Mouse (Mus musculus): ENCODE measurements around the gene Ccdc88c. TPM values are rescaled to one million over a fixed set of nuclear protein-coding genes. Genes with fewer than 3 reads are reported as not detected.
A peak's percentile ranks its signal among the peaks of the same experiment; 100 is the strongest.

Gene Ccdc88c
- polyA plus RNA-seq, 2 experiments: 5.3 to 9.2 TPM

GRCm38 (mm10) chr12:100924646-100925339 lies 104.1 kb downstream of the Ccdc88c start:
- DNase-seq (ENCODE audit: low read depth in 3 of 3, low spot score in 3 of 3) (peak in 1 of 3 experiments; percentile 4), ATAC-seq (ENCODE audit: insufficient read depth) (no peak)
- no peak overlapping the region for H3K9ac ChIP-seq (replicated peaks)

DNA sequence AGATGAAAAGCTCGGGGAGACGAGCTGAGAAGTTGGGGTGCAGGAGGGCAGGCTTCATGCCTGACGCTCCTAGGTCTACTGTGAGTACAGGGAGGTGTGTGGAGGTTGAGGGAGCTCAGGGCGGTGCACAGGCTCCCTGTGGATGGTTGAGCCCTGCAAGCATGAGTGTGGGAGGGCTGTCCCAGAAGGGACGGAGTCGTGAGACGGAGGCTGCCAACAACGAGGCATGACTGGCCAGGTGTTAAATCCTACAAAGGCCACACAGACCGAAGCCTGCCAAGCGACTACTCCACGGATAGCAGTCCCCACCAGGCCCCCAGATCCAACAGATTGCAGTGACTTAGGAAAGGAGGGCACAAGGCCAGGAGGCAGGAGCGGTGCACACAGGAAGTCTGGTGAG lies 118.1 kb downstream of the Ccdc88c start:
- Histone ChIP-seq H3K4me2 (ENCODE audit: low read depth) (no peak overlapping the region), H3K27ac (no peak overlapping the region), H3K9ac (replicated peaks) (no peak overlapping the region), H3K36me3 (replicated peaks; ENCODE audit: control insufficient read depth, insufficient read depth, low read depth) (peaks cover 17% of the 10 kb centered on the region), H3K9me3 (ENCODE audit: control insufficient read depth, low read length) (no peaks in the 10 kb centered on the region), H3K4me3 (ENCODE audit: insufficient read depth in 1 of 2, low read depth in 2 of 2, low read length in 2 of 2) (no peak overlapping the region), H3K27me3 (ENCODE audit: control insufficient read depth, insufficient read depth, low read length) (peaks cover 6% of the 10 kb centered on the region), H3K4me1 (replicated peaks; ENCODE audit: control insufficient read depth in 2 of 2, insufficient read depth in 2 of 2, low read length in 1 of 2) (no peaks in the 10 kb centered on the region)
- ATAC-seq (ENCODE audit: insufficient read depth) (no peak), DNase-seq (ENCODE audit: low read depth in 3 of 3, low spot score in 3 of 3) (no peak)
- TF ChIP-seq CTCF (IDR thresholded peaks at IDR 0.05; ENCODE audit: low read depth): no peak
- TF ChIP-seq EP300 (IDR thresholded peaks at IDR 0.05; ENCODE audit: low read depth): no peak
- WGBS (ENCODE audit: insufficient replicate concordance): 85% methylated on average over 12 of the region's 12 CpGs

More at GRCm38 (mm10) chr12:100924646-100925339, 104.1 kb downstream of the Ccdc88c start:
- no peaks in the 10 kb centered on the region for H3K27me3 ChIP-seq (ENCODE audit: control insufficient read depth, insufficient read depth, low read length)
- no peak for TF ChIP-seq EP300 (IDR thresholded peaks at IDR 0.05; ENCODE audit: low read depth)
- no peak for TF ChIP-seq CTCF (IDR thresholded peaks at IDR 0.05; ENCODE audit: low read depth)
- no peaks in the 10 kb centered on the region for H3K4me1 ChIP-seq (replicated peaks; ENCODE audit: control insufficient read depth in 2 of 2, insufficient read depth in 2 of 2, low read length in 1 of 2)
- no peak overlapping the region for H3K4me2 ChIP-seq (ENCODE audit: low read depth)
- no peak overlapping the region for H3K27ac ChIP-seq
- no peak overlapping the region for H3K4me3 ChIP-seq (ENCODE audit: insufficient read depth in 1 of 2, low read depth in 2 of 2, low read length in 2 of 2)
- 74% methylated on average over 15 of the region's 15 CpGs for WGBS (ENCODE audit: insufficient replicate concordance)
- H3K9me3 ChIP-seq (ENCODE audit: control insufficient read depth, low read length): no peaks in the 10 kb centered on the region
- peaks cover 42% of the 10 kb centered on the region for H3K36me3 ChIP-seq (replicated peaks; ENCODE audit: control insufficient read depth, insufficient read depth, low read depth)

DNA sequence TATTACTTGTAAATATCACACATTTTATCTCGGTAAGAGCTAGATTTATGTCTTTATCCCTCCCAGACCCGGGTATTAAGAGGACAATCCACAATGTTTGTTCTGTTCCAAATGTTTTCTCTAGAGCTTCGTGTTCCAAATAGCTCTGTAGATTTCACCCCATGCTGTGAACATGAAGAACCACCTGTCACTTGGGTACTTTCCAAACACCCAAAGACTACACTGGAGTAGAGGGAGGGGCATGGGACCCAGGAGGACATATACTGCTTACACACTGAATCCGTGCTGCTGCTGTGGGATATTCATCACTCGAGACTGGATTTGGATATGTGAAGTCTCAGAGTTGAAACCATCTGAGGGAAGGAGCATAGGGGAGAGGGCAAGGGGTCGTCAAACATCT lies 119.1 kb downstream of the Ccdc88c start:
- WGBS (ENCODE audit: insufficient replicate concordance): 61% methylated on average over 6 of the region's 6 CpGs

DNA sequence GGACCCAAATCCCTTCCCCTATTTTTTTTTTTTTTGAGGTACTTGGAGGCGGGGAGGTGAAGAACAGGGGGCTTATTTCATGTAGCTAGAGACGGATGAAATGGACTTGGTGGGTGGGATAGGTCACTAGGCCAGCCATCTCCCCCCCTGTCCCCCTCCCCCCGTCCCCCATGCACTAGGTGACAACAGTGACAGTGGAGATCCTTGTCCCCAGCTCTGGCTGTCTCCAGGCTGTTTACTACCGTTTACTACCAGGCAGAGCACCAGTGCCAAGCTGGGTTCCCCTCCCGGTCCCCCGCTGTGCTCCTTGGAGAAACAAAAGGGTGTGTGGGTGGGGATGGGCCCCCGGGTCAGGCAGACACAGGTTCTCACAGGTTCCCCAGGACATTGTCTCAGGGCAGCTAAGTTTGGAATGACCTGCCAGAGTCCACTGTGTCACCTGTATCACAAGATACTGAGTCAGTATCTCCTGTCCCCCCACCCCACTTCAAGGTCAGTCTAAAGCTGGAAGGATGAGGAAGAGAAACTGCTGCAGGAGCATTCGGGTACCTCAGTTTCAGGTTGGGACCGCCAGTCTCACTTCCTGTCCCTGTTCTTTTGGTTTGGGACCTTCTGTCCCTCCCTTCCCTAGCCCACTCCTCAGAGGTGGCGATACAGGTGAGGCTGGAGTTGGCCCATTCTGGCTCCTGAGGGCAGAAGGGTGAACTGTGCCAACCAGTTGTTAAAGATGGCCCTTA lies 120.4 kb downstream of the Ccdc88c start:
- H3K27me3 ChIP-seq (ENCODE audit: control insufficient read depth, insufficient read depth, low read length): peaks cover 6% of the 10 kb centered on the region
- peaks cover 6% of the 10 kb centered on the region for H3K36me3 ChIP-seq (replicated peaks; ENCODE audit: control insufficient read depth, insufficient read depth, low read depth)
- no peaks in the 10 kb centered on the region for H3K9me3 ChIP-seq (ENCODE audit: control insufficient read depth, low read length)
- ATAC-seq (ENCODE audit: insufficient read depth) (no peak), DNase-seq (ENCODE audit: low read depth in 3 of 3, low spot score in 3 of 3) (no peak)
- TF ChIP-seq EP300 (IDR thresholded peaks at IDR 0.05; ENCODE audit: low read depth) (no peak), CTCF (IDR thresholded peaks at IDR 0.05; ENCODE audit: low read depth) (no peak)
- H3K9ac ChIP-seq (replicated peaks): no peak overlapping the region
- no peak overlapping the region for H3K4me2 ChIP-seq (ENCODE audit: low read depth)
- H3K4me1 ChIP-seq (replicated peaks; ENCODE audit: control insufficient read depth in 2 of 2, insufficient read depth in 2 of 2, low read length in 1 of 2): no peaks in the 10 kb centered on the region
- 15% methylated on average over 10 of the region's 10 CpGs for WGBS (ENCODE audit: insufficient replicate concordance)
- no peak overlapping the region for H3K4me3 ChIP-seq (ENCODE audit: insufficient read depth in 1 of 2, low read depth in 2 of 2, low read length in 2 of 2)
- no peak overlapping the region for H3K27ac ChIP-seq

More for the DNA sequence above, 119.1 kb downstream of the Ccdc88c start:
- peaks cover 11% of the 10 kb centered on the region for H3K36me3 ChIP-seq (replicated peaks; ENCODE audit: control insufficient read depth, insufficient read depth, low read depth)
- no peak for ATAC-seq (ENCODE audit: insufficient read depth)
- no peak overlapping the region for H3K4me2 ChIP-seq (ENCODE audit: low read depth)
- H3K4me3 ChIP-seq (ENCODE audit: insufficient read depth in 1 of 2, low read depth in 2 of 2, low read length in 2 of 2): no peak overlapping the region
- DNase-seq (ENCODE audit: low read depth in 3 of 3, low spot score in 3 of 3): no peak
- no peaks in the 10 kb centered on the region for H3K9me3 ChIP-seq (ENCODE audit: control insufficient read depth, low read length)
- H3K4me1 ChIP-seq (replicated peaks; ENCODE audit: control insufficient read depth in 2 of 2, insufficient read depth in 2 of 2, low read length in 1 of 2): no peaks in the 10 kb centered on the region
- no peak overlapping the region for H3K9ac ChIP-seq (replicated peaks)
- peaks cover 6% of the 10 kb centered on the region for H3K27me3 ChIP-seq (ENCODE audit: control insufficient read depth, insufficient read depth, low read length)
- TF ChIP-seq EP300 (IDR thresholded peaks at IDR 0.05; ENCODE audit: low read depth): no peak
- no peak for TF ChIP-seq CTCF (IDR thresholded peaks at IDR 0.05; ENCODE audit: low read depth)
- H3K27ac ChIP-seq: no peak overlapping the region

DNA sequence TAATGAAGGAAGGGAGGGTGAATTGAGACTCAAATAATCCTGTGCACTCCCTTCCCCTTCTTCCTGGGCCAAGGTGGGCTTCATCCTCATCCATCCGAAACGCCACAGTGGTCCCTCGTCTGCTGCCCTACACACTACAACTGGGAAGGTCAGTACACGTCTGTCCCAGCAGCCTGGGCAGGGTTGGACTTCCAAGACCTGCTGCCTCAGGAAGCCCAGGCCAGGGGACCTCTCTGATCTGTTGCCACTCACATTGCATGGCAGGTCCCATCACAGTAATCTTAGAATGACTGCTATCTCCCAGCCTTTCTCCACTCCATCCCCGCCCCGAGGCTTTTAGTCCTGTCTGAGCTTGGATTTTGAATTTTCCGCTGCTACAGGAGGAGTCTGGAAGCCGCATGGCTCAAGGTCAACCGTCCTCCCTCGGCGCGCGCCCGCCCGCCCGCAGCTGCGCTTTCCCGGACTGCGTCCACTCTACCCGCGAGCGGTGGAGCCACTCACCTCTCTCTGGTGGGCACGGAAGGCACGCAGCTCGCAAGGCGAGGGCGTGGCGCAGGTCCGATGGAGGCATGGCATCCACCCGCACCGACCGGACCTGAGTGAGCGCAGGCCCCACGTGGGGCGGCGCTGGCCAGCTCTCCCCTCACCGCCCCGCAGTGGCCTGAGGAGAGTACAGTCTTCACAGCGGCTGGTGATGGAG lies 121.1 kb downstream of the Ccdc88c start, which contains the start of gene Gpr68:
Gene Gpr68 (minus strand): TSS at position 601 of the 700 bp plus-strand sequence.
- ATAC-seq (ENCODE audit: insufficient read depth) (no peak), DNase-seq (ENCODE audit: low read depth in 3 of 3, low spot score in 3 of 3) (no peak)
- H3K4me1 ChIP-seq (replicated peaks; ENCODE audit: control insufficient read depth in 2 of 2, insufficient read depth in 2 of 2, low read length in 1 of 2): no peaks in the 10 kb centered on the region
- H3K9me3 ChIP-seq (ENCODE audit: control insufficient read depth, low read length): no peaks in the 10 kb centered on the region
- no peak within 1 kb of the TSS for H3K9ac ChIP-seq (replicated peaks)
- H3K4me2 ChIP-seq (ENCODE audit: low read depth): peak within 1 kb of the TSS; percentile 16; the same call in 1 of the 2 replicates
- 6% methylated on average over 39 of the region's 39 CpGs for WGBS (ENCODE audit: insufficient replicate concordance)
- peaks cover 6% of the 10 kb centered on the region for H3K27me3 ChIP-seq (ENCODE audit: control insufficient read depth, insufficient read depth, low read length)
- peak within 1 kb of the TSS in 1 of 2 experiments; percentile 6; a peak in 1 of 4 replicates for H3K4me3 ChIP-seq (ENCODE audit: insufficient read depth in 1 of 2, low read depth in 2 of 2, low read length in 2 of 2)
- no peak within 1 kb of the TSS for H3K27ac ChIP-seq
- no peaks in the 10 kb centered on the region for H3K36me3 ChIP-seq (replicated peaks; ENCODE audit: control insufficient read depth, insufficient read depth, low read depth)
- no peak for TF ChIP-seq EP300 (IDR thresholded peaks at IDR 0.05; ENCODE audit: low read depth)
- TF ChIP-seq CTCF (IDR thresholded peaks at IDR 0.05; ENCODE audit: low read depth): no peak

Measured in liver, embryonic 14.5 days (tissue).